Mouse (Mus musculus) 3T3-L1 (cell line): ENCODE data around the gene Muc13.

Experiments
- DNase-seq: peaks from one replicate; pipeline ENCODE4 v3.0.0-alpha.2; 2015; ENCODE audit warnings: low read depth, low spot score

Muc13 gene

DNA sequence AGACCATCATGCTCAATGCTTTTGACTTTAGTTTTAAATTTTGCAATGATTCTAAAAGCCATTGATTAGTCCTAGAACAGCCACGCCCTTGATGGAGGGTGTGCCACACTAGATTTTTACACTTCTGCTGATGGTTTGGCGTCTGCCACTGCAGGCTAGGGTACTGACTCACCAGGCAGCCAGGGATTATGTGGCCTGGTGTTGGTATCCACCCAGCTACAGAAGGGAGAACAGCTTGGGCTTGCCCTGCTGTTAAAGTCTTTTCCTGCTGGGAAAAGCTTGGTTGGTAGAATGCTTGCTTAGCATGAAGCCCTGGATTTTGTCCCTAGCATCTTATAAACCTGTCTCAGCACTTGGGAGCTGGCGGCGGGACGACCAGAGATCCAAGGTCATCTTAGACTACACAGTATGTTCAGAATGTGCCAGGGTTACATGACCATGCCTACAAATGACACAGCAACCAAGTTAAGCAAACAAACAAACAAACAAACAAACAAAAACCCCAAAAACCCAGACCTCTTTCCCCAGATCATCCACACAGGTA, 69.4 kb downstream of the Muc13 start:
- DNase-seq: no peak
